Mouse (Mus musculus) intestine, embryonic 15.5 days (tissue): ENCODE results near the gene Ugcg. TPM values are rescaled to one million over a fixed set of nuclear protein-coding genes. Genes with fewer than 3 reads are reported as not detected.
"Not testable (repeated sequence)": the region's sequence is repeated elsewhere in the genome, so short reads cannot be mapped to it uniquely, and the experiment has no call there.

Experiments used
- ATAC-seq: fragments of 200-750 bp; cut with Nextera tagmentation; 2 replicates; pipeline ENCODE4 v1.8.0; 2017; ENCODE audit warnings: moderate TSS enrichment, moderate library complexity
- H3K27ac ChIP-seq: fragments of 300-500 bp; sonication (generic); 2 replicates; pipeline ENCODE4 v1.5.1; 2015; ENCODE audit warnings: mild to moderate bottlenecking, inconsistent platforms
- H3K27me3 ChIP-seq: fragments of 300-500 bp; sonication (generic); replicated peaks from 2 replicates; pipeline ENCODE4 v1.6.1; 2015; ENCODE audit warnings: inconsistent platforms
- H3K36me3 ChIP-seq: fragments of 300-500 bp; sonication (generic); 2 replicates; pipeline ENCODE4 v1.6.1; 2015; ENCODE audit warnings: inconsistent platforms
- H3K4me1 ChIP-seq: fragments of 300-500 bp; sonication (generic); replicated peaks from 2 replicates; pipeline ENCODE4 v1.6.1; 2015; ENCODE audit warnings: inconsistent platforms
- H3K4me2 ChIP-seq: fragments of 300-500 bp; sonication (generic); replicated peaks from 2 replicates; pipeline ENCODE4 v1.6.1; 2015; ENCODE audit warnings: mild to moderate bottlenecking, inconsistent platforms
- H3K4me3 ChIP-seq: fragments of 300-500 bp; sonication (generic); replicated peaks from 2 replicates; pipeline ENCODE4 v1.5.1; 2015; ENCODE audit warnings: inconsistent platforms
- H3K9ac ChIP-seq: fragments of 300-500 bp; sonication (generic); 2 replicates; pipeline ENCODE4 v1.6.1; 2015; ENCODE audit warnings: inconsistent platforms
- H3K9me3 ChIP-seq: fragments of 300-500 bp; sonication (generic); 2 replicates; pipeline ENCODE4 v1.6.1; 2016; ENCODE audit warnings: inconsistent platforms
- WGBS: fragments of 180-500 bp; shearing (Covaris S2); methylation state at CpG from one replicate; pipeline ENCODE4 v1.1.7; 2015; 5-methylcytosine and 5-hydroxymethylcytosine counted together
- polyA plus RNA-seq: library from polyadenylated mRNA; unstranded; fragments of >200 nt; fragmentation: Nextera tagmentation; extraction: Ambion mirVana; gene quantifications from 2 replicates; pipeline ENCODE4 v1.2.1, GENCODE M21; 2015

Ugcg gene
- polyA plus RNA-seq, 1 experiment from 2014 or later = 10.7 TPM

DNA sequence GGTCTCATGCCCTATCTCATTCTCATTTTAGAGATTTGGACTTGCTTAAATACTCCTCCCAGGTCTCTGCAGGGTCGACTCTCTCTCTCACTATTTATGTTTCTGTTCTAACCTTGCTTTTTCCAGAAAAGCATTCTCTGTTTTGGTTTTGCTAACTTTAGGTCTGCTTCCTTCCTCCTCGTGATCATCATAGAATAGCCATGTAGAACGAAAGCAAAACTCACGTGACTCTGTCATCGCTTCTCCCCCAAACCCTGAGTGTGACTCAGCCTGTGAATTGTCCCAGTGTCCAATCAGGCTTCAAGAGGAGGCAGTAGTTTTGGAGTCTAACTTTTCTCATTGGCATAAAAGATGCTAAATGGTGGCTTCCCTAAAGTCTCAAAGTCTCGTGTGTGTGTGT lies 65.3 kb downstream of the Ugcg start:
- no peak overlapping the region for H3K27ac ChIP-seq
- H3K9me3 ChIP-seq = no peaks in the 10 kb centered on the region
- no peak overlapping the region for H3K4me2 ChIP-seq
- ATAC-seq = no peak
- no peaks in the 10 kb centered on the region for H3K4me1 ChIP-seq
- no peak overlapping the region for H3K4me3 ChIP-seq
- WGBS = 79% methylated on average over 6 of the region's 6 CpGs
- no peak overlapping the region for H3K9ac ChIP-seq
- no peaks in the 10 kb centered on the region for H3K27me3 ChIP-seq
- H3K36me3 ChIP-seq = no peaks in the 10 kb centered on the region

DNA sequence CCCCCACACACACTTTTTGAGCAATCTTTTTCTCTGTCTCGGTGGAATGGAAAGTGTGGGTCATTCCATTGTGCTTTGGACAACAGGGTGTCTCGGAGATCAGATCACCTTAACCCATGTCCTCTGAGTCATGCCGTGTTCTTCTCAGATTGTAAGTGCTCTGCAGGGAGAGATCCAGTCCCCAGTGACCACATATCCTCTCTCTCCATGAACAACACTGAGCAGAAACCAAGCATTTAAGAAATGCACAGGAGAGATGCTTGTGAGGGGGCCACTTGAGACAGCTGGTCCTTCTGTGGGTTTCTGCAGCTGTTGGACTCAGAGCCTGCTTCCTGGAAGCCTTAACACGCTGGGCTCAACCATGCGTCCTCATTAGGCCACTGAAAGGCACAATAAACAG lies 66.9 kb downstream of the Ugcg start:
- Histone ChIP-seq H3K4me3 (no peak overlapping the region), H3K4me2 (no peak overlapping the region), H3K4me1 (no peaks in the 10 kb centered on the region), H3K27me3 (no peaks in the 10 kb centered on the region), H3K9me3 (no peaks in the 10 kb centered on the region), H3K36me3 (no peaks in the 10 kb centered on the region), H3K9ac (no peak overlapping the region), H3K27ac (no peak overlapping the region)
- ATAC-seq = no peak
- WGBS = 72% methylated on average over 5 of the region's 5 CpGs

DNA sequence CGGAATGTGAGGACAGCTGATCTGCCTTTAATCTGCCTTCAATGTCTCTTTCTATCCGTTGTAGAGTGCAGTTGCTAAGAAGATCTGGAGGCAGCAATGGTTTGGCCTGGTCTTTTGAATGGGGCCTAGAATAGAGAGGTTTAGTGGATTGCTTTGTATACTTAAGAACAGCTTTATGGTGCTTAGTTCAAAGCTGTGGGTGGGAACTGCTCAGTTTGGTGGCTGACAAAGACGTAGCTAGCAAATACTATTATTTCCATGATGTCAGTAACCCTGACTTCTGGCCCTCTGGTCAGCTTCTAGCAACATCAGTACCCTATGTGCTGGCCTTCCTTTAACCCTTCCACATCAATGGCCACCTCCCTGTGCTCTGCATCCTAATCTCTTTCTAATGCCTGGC lies 68.8 kb downstream of the Ugcg start:
- Histone ChIP-seq H3K9me3 (no peaks in the 10 kb centered on the region), H3K9ac (no peak overlapping the region), H3K36me3 (no peaks in the 10 kb centered on the region), H3K27ac (no peak overlapping the region), H3K27me3 (no peaks in the 10 kb centered on the region), H3K4me3 (no peak overlapping the region), H3K4me2 (no peak overlapping the region), H3K4me1 (no peaks in the 10 kb centered on the region)
- ATAC-seq = no peak
- WGBS = 58% methylated on average over 3 of the region's 3 CpGs

GRCm38 (mm10) chr4:59258771-59259170 lies 69.7 kb downstream of the Ugcg start:
- Histone ChIP-seq H3K4me1 (no peaks in the 10 kb centered on the region), H3K27me3 (no peaks in the 10 kb centered on the region), H3K27ac (no peak overlapping the region), H3K36me3 (no peaks in the 10 kb centered on the region), H3K9me3 (no peaks in the 10 kb centered on the region), H3K4me3 (no peak overlapping the region), H3K4me2 (no peak overlapping the region), H3K9ac (no peak overlapping the region)
- 70% methylated on average over 2 of the region's 2 CpGs for WGBS
- ATAC-seq = no peak

GRCm38 (mm10) chr4:59259806-59260205 lies 70.7 kb downstream of the Ugcg start:
- Histone ChIP-seq H3K27ac (no peak overlapping the region), H3K36me3 (no peaks in the 10 kb centered on the region), H3K9me3 (no peaks in the 10 kb centered on the region), H3K4me3 (no peak overlapping the region), H3K4me2 (no peak overlapping the region), H3K9ac (no peak overlapping the region), H3K4me1 (no peaks in the 10 kb centered on the region), H3K27me3 (no peaks in the 10 kb centered on the region)
- no peak for ATAC-seq
- WGBS = 82% methylated on average over 1 of the region's 1 CpGs

- no peaks in the 10 kb centered on the region for H3K4me1 ChIP-seq
- H3K36me3 ChIP-seq = no peaks in the 10 kb centered on the region
- H3K9me3 ChIP-seq = no peaks in the 10 kb centered on the region
- no peak overlapping the region for H3K4me3 ChIP-seq
- H3K27ac ChIP-seq = no peak overlapping the region
- WGBS = 84% methylated on average over 13 of the region's 13 CpGs
- H3K4me2 ChIP-seq = no peak overlapping the region
- H3K27me3 ChIP-seq = no peaks in the 10 kb centered on the region
- no peak overlapping the region for H3K9ac ChIP-seq
- ATAC-seq = no peak
Observed at GRCm38 (mm10) chr4:59260871-59261515, 71.9 kb downstream of the Ugcg start.

GRCm38 (mm10) chr4:59261582-59261981 lies 72.5 kb downstream of the Ugcg start:
- H3K9ac ChIP-seq, H3K36me3 ChIP-seq, H3K9me3 ChIP-seq, H3K4me2 ChIP-seq, H3K4me1 ChIP-seq, H3K27ac ChIP-seq, H3K27me3 ChIP-seq, ATAC-seq, H3K4me3 ChIP-seq: not testable (repeated sequence)
- 81% methylated on average over 3 of the region's 10 CpGs for WGBS

DNA sequence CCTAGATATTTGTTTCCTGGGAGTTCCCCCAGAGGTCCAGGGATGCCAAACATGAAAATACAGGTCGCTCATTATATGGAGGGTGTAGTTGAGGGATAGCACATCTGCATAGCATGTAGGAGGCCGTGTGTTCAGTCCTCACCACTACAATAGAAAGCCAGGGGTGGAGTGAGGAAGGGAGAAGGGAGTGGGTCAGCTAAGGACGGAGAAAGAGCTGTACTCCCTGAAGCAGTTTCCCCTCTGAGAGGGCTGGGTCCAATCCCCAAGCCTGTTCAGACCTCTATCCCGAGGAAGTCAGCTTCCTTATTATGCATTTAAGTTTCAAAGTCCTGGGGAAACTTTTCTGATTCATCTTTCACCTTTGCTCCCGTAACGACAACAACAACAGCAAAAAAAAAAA lies 73.1 kb downstream of the Ugcg start:
- 70% methylated on average over 6 of the region's 6 CpGs for WGBS
- Histone ChIP-seq H3K9ac (no peak overlapping the region), H3K4me2 (no peak overlapping the region), H3K27me3 (no peaks in the 10 kb centered on the region), H3K4me3 (no peak overlapping the region), H3K27ac (no peak overlapping the region), H3K36me3 (no peaks in the 10 kb centered on the region), H3K9me3 (no peaks in the 10 kb centered on the region), H3K4me1 (no peaks in the 10 kb centered on the region)
- ATAC-seq = peak; percentile 84

- 79% methylated on average over 2 of the region's 2 CpGs for WGBS
- Histone ChIP-seq H3K9me3 (no peaks in the 10 kb centered on the region), H3K4me1 (no peaks in the 10 kb centered on the region), H3K36me3 (no peaks in the 10 kb centered on the region), H3K4me3 (no peak overlapping the region), H3K27me3 (no peaks in the 10 kb centered on the region), H3K4me2 (no peak overlapping the region), H3K9ac (no peak overlapping the region), H3K27ac (no peak overlapping the region)
- ATAC-seq = no peak
Observed at GRCm38 (mm10) chr4:59263418-59263817, 74.4 kb downstream of the Ugcg start.

DNA sequence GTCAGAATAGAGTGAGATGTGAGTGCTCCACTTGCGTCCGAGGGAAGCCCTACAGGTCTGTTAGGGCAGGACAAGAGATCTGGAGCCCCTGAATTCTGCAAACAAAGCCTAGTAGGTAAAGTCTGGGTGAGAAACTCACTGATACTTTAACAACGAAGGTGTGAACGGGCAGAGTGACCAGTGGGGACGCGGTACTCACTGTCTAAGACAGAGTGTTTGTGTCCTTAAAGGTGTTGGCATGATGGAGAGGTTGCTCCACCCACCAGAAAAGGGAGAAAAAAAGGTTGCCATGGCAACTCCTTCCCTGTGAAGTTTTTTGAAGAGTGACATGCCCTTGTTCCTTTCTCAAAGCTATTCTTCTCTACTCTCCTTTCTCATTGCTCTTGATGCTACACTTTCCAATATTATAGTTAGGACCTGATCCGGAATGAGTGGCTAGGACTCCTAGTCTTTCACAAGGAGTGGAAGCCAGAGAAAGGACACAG lies 75.6 kb downstream of the Ugcg start:
- WGBS = 78% methylated on average over 7 of the region's 7 CpGs
- no peak for ATAC-seq

DNA sequence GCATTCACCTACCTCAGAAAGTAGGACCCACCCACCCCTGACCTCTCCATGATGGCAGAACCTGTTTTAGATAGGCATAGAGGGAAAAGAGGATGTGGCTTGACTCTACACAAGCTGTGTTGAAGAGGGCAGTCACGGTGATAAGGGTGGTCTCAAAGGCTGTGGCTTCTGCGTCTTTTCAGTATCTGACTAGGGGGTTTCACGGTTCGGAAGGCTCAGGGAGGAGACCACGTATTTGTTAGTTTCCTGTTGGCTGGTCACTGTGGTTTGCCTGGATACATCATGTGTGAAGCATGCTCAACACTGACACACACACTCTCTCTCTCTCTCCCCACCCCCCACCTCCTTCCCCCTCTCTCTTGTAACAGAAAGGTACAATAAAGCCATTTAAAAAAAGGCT lies 76.1 kb downstream of the Ugcg start:
- ATAC-seq = no peak
- no peak overlapping the region for H3K27ac ChIP-seq
- no peak overlapping the region for H3K4me2 ChIP-seq
- H3K9ac ChIP-seq = no peak overlapping the region
- no peaks in the 10 kb centered on the region for H3K9me3 ChIP-seq
- no peak overlapping the region for H3K4me3 ChIP-seq
- H3K4me1 ChIP-seq = no peaks in the 10 kb centered on the region
- H3K36me3 ChIP-seq = no peaks in the 10 kb centered on the region
- H3K27me3 ChIP-seq = no peaks in the 10 kb centered on the region
- 87% methylated on average over 5 of the region's 5 CpGs for WGBS

More for the DNA sequence above, 75.6 kb downstream of the Ugcg start:
- Histone ChIP-seq H3K9me3 (no peaks in the 10 kb centered on the region), H3K27me3 (no peaks in the 10 kb centered on the region), H3K9ac (no peak overlapping the region), H3K27ac (no peak overlapping the region), H3K36me3 (no peaks in the 10 kb centered on the region), H3K4me3 (no peak overlapping the region), H3K4me2 (no peak overlapping the region), H3K4me1 (no peaks in the 10 kb centered on the region)

GRCm38 (mm10) chr4:59265631-59266030 lies 76.6 kb downstream of the Ugcg start:
- Histone ChIP-seq H3K36me3 (no peaks in the 10 kb centered on the region), H3K9ac (no peak overlapping the region), H3K9me3 (no peaks in the 10 kb centered on the region), H3K4me2 (no peak overlapping the region), H3K4me1 (no peaks in the 10 kb centered on the region), H3K27ac (no peak overlapping the region), H3K4me3 (no peak overlapping the region), H3K27me3 (no peaks in the 10 kb centered on the region)
- ATAC-seq = no peak
- WGBS = 92% methylated on average over 5 of the region's 5 CpGs
